Mouse (Mus musculus): ENCODE results near the gene Bcl2a1a.
"Not testable (repeated sequence)": the region's sequence is repeated elsewhere in the genome, so short reads cannot be mapped to it uniquely, and the experiment has no call there.

- not testable (repeated sequence) for TF ChIP-seq POLR2A (IDR thresholded peaks at IDR 0.05; ENCODE audit: insufficient read depth, low read length); CTCF (IDR thresholded peaks at IDR 0.05; ENCODE audit: low read depth, low read length)
These were observed 665 bp upstream of the Bcl2a1a start for GRCm38 (mm10) chr9:88956035-88956434.

Measured in ES-Bruce4 (cell line).